Mouse (Mus musculus) ES-E14 (cell line): ENCODE data around the gene Nup54. TPM values are rescaled to one million over a fixed set of nuclear protein-coding genes. Genes with fewer than 3 reads are reported as not detected.

Source experiments
- DNase-seq: peaks from one replicate; pipeline ENCODE4 v3.0.0-alpha.2; 2013; ENCODE audit warnings: low read depth, low spot score
- H3K27ac ChIP-seq: 2 replicates; pipeline ENCODE4 v1.5.1; 2012; ENCODE audit warnings: low read depth, mild to moderate bottlenecking, low read length, moderate library complexity, mixed read lengths; ENCODE audit not compliant: poor library complexity, insufficient read depth, severe bottlenecking
- H3K36me3 ChIP-seq: 2 replicates; pipeline ENCODE4 v1.6.1; 2012; ENCODE audit warnings: mild to moderate bottlenecking, low read length, moderate library complexity, mixed read lengths; ENCODE audit not compliant: control insufficient read depth, poor library complexity, insufficient read depth, severe bottlenecking
- H3K4me1 ChIP-seq, 2 experiments: fragments of 150-350 bp in 1 of 2; sonication (generic) in 1 of 2; 2 replicates each; pipeline ENCODE4 v1.6.1; 2012; ENCODE audit warnings: low read length in 2 of 2, mild to moderate bottlenecking in 1 of 2, mixed read lengths in 1 of 2; ENCODE audit not compliant: control insufficient read depth in 2 of 2, insufficient read depth in 2 of 2, poor library complexity in 1 of 2
- H3K4me3 ChIP-seq, 2 experiments: fragments of 150-350 bp in 1 of 2; sonication (generic) in 1 of 2; 2 replicates each; pipeline ENCODE4 v1.5.1; 2012; ENCODE audit warnings: low read length in 2 of 2, low read depth in 1 of 2, mild to moderate bottlenecking in 1 of 2, mixed read lengths in 1 of 2; ENCODE audit not compliant: insufficient read depth in 1 of 2, poor library complexity in 1 of 2, severe bottlenecking in 1 of 2
- H3K9ac ChIP-seq: 2 replicates; pipeline ENCODE4 v1.6.1; 2012; ENCODE audit warnings: low read depth, mild to moderate bottlenecking, low read length, mixed read lengths; ENCODE audit not compliant: poor library complexity, insufficient read depth, severe bottlenecking
- H3K9me3 ChIP-seq: fragments of 150-350 bp; sonication (generic); 2 replicates; pipeline ENCODE4 v1.6.1; 2012; ENCODE audit warnings: low read depth, mild to moderate bottlenecking, low read length; ENCODE audit not compliant: control insufficient read depth, insufficient read depth
- CHD2 ChIP-seq: IDR thresholded peaks from 2 replicates; pipeline ENCODE4 v1.6.1; 2014; ENCODE audit warnings: mild to moderate bottlenecking, low read depth, low read length, inconsistent platforms
- HCFC1 ChIP-seq: IDR thresholded peaks from 2 replicates; pipeline ENCODE4 v1.6.1; 2012; ENCODE audit warnings: low read length, inconsistent platforms, borderline replicate concordance; ENCODE audit not compliant: insufficient read depth
- MAFK ChIP-seq: IDR thresholded peaks from 2 replicates; pipeline ENCODE4 v1.6.1; 2014; ENCODE audit warnings: mild to moderate bottlenecking, low read depth, low read length, inconsistent platforms; ENCODE audit not compliant: insufficient read depth
- ZC3H11A ChIP-seq: IDR thresholded peaks from 2 replicates; pipeline ENCODE4 v1.6.1; 2012; ENCODE audit warnings: low read depth, mild to moderate bottlenecking, inconsistent platforms, low read length, borderline replicate concordance
- ZNF384 ChIP-seq: IDR thresholded peaks from 2 replicates; pipeline ENCODE4 v1.6.1; 2012; ENCODE audit warnings: low read depth, low read length, inconsistent platforms
- in situ Hi-C, 2 experiments: fragments of 600-800 bp; cut with MboI; formaldehyde crosslinking; loops; one replicate each; pipeline ENCODE4 v1.15.1; 2025; ENCODE audit warnings: low sequenced_read_pairs in 2 of 2, inconsistent platforms in 1 of 2; ENCODE audit not compliant: unreplicated experiment in 2 of 2
- total RNA-seq: library from RNA; depleted of rRNA; stranded (reverse); fragments of 300-350 nt; gene quantifications from 2 replicates; pipeline ENCODE4 v1.2.3, GENCODE M21; 2012

The Nup54 gene
- total RNA-seq, 1 experiment = 62.2 TPM

DNA sequence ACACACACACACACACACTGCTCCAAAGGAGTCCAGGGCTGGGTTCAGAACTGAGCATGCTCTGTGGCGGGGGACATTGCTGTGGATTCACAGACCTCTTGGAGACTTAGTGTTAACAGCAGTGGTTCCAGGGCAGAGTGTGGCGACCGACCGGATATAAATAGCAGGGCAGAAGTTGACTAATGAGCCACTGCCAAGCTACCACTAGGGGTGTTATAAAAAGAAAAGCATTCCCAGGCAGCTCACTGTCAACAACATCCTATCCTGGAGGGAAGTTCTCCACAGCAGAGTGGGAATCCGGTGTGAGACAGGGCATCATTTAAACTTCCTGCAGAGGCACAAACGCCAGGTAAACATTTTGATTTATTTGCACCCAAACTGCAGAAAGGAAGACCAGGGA lies 48.4 kb downstream of the Nup54 start:
- TF ChIP-seq HCFC1 (no peak), CHD2 (no peak), ZC3H11A (no peak), MAFK (no peak), ZNF384 (no peak)
- DNase-seq = no peak

DNA sequence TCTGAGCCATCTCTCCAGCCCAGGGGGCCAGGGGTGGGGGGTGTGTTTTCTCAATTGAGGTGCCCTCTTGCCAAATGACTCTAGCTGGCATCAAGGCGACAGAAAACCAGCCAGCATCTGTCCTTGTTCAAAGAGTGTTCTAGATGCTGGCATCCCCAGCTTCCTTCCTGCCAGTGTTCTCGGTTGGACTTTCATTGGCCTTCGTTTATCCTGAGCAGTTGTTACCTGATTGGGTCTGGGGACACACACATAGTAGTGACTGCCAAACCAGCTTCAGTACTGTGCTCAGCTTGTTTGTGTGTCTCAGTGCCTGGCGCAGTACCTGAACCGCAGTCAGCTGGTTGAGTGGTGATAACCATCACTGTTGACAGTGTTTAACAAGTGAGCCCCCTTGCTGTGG lies 48.9 kb downstream of the Nup54 start:
- Histone ChIP-seq H3K27ac (no peak overlapping the region), H3K4me3 (no peak overlapping the region), H3K9me3 (no peaks in the 10 kb centered on the region), H3K4me1 (peaks cover 0 to 4% of the 10 kb centered on the region in 2 experiments; a peak in 1 of 4 replicates), H3K36me3 (no peaks in the 10 kb centered on the region), H3K9ac (no peak overlapping the region)
- no peak for DNase-seq
- in situ Hi-C loops = no loop called here
- TF ChIP-seq CHD2 (no peak), ZNF384 (no peak), MAFK (no peak), HCFC1 (no peak), ZC3H11A (no peak)

More for the DNA sequence above, 48.4 kb downstream of the Nup54 start:
- Histone ChIP-seq H3K9me3 (no peaks in the 10 kb centered on the region), H3K4me3 (no peak overlapping the region), H3K4me1 (peaks cover 0 to 4% of the 10 kb centered on the region in 2 experiments; a peak in 1 of 4 replicates), H3K9ac (no peak overlapping the region), H3K36me3 (no peaks in the 10 kb centered on the region), H3K27ac (no peak overlapping the region)
- in situ Hi-C loops = no loop called here

DNA sequence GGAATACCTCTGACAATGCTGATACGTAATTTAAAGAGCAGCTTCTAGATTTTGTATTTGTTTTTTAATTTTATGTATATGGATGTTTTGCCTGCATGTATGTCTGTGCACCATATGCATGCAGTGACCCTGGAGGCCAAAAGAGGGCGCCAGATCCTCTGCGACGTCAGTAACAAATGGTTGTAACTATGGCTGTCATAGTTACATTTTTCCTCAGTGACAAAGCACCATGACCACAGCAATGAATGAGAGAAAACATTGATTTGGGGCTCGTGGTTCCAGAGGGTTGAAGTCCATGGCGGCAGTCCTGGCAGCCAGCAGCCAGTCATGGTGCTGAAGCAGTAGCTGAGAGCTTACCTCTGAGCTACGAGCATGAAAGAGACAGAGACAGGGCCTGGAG lies 50.2 kb downstream of the Nup54 start:
- Histone ChIP-seq H3K4me1 (peaks cover 0 to 4% of the 10 kb centered on the region in 2 experiments; a peak in 1 of 4 replicates), H3K9me3 (no peaks in the 10 kb centered on the region), H3K27ac (no peak overlapping the region), H3K9ac (no peak overlapping the region), H3K36me3 (no peaks in the 10 kb centered on the region), H3K4me3 (no peak overlapping the region)
- no peak for DNase-seq
- TF ChIP-seq HCFC1 (no peak), MAFK (no peak), ZNF384 (no peak), ZC3H11A (no peak), CHD2 (no peak)
- in situ Hi-C loops = no loop called here

DNA sequence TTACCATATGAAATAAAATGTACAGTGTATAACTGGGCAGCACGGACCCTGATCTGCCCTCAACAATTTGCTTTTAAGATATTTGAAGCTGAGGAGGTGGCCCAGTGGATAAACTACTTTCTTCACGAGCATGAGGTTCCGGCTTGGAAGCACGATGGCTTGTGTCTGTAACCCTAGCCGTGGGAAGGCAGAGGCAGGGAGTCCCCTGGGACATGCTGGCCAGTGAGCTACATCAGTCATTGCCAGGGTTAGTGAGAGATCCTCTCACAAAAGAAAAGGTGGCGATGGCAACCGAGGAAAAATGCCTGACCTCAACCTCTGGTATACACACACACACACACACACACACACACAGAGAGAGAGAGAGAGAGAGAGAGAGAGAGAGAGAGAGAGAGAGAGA lies 51.3 kb downstream of the Nup54 start:
- in situ Hi-C loops = no loop called here
- no peaks in the 10 kb centered on the region for H3K36me3 ChIP-seq
- TF ChIP-seq ZC3H11A = no peak
- no peak overlapping the region for H3K9ac ChIP-seq
- H3K4me1 ChIP-seq = peaks cover 0 to 4% of the 10 kb centered on the region in 2 experiments; a peak in 1 of 4 replicates
- no peak overlapping the region for H3K27ac ChIP-seq
- H3K4me3 ChIP-seq = no peak overlapping the region
- no peak for DNase-seq
- no peaks in the 10 kb centered on the region for H3K9me3 ChIP-seq

DNA sequence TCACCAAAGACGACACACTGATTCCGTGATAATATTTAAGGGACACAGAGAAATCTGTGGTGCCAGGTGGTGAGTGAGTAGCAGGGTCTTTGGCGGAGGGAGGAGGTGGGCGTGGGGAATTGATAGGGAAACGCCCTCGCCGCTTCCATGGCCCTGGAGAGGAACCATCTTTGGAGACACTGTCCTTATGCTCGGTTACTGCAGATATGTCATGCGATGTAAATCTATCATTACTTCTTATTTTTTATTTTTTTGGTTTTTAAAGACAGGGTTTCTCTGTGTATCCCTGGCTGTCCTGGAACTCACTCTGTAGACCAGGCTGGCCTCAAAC lies 52.7 kb downstream of the Nup54 start:
- DNase-seq = no peak
- Histone ChIP-seq H3K4me1 (peaks cover 0 to 4% of the 10 kb centered on the region in 2 experiments; a peak in 1 of 4 replicates), H3K36me3 (no peaks in the 10 kb centered on the region), H3K9me3 (no peaks in the 10 kb centered on the region), H3K4me3 (no peak overlapping the region), H3K27ac (no peak overlapping the region), H3K9ac (no peak overlapping the region)
- in situ Hi-C loops = no loop called here
- no peak for TF ChIP-seq HCFC1
- no peak for TF ChIP-seq CHD2
- TF ChIP-seq MAFK = no peak
- TF ChIP-seq ZNF384 = no peak
- TF ChIP-seq ZC3H11A = no peak
